Mouse (Mus musculus): Measurements from ENCODE around the gene Pepd. TPM values are rescaled to one million over a fixed set of nuclear protein-coding genes. Genes with fewer than 3 reads are reported as not detected.
A peak's percentile ranks its signal among the peaks of the same experiment; 100 is the strongest.

Gene Pepd
- polyA plus RNA-seq, 1 experiment from 2014 or later: 59.3 TPM

GRCm38 (mm10) chr7:35042759-35043217 lies 130.6 kb downstream of the Pepd start:
- Histone ChIP-seq H3K4me3 (replicated peaks) (no peak overlapping the region), H3K9ac (no peak overlapping the region), H3K4me1 (replicated peaks) (peaks cover 28% of the 10 kb centered on the region), H3K36me3 (replicated peaks) (peaks cover 70% of the 10 kb centered on the region), H3K4me2 (no peak overlapping the region), H3K27ac (replicated peaks) (no peak overlapping the region), H3K27me3 (no peaks in the 10 kb centered on the region), H3K9me3 (replicated peaks) (no peaks in the 10 kb centered on the region)
- 84% methylated on average over 5 of the region's 5 CpGs for WGBS (ENCODE audit: insufficient replicate concordance)
- no peak for ATAC-seq (ENCODE audit: insufficient read depth)

- no peak for ATAC-seq (ENCODE audit: insufficient read depth)
- Histone ChIP-seq H3K27me3 (no peaks in the 10 kb centered on the region), H3K4me2 (no peak overlapping the region), H3K9me3 (replicated peaks) (no peaks in the 10 kb centered on the region), H3K36me3 (replicated peaks) (peaks cover 70% of the 10 kb centered on the region), H3K9ac (no peak overlapping the region), H3K4me3 (replicated peaks) (no peak overlapping the region), H3K4me1 (replicated peaks) (peaks cover 31% of the 10 kb centered on the region), H3K27ac (replicated peaks) (no peak overlapping the region)
- 95% methylated on average over 10 of the region's 10 CpGs for WGBS (ENCODE audit: insufficient replicate concordance)
Observed at GRCm38 (mm10) chr7:35043266-35043817, 131.2 kb downstream of the Pepd start.

GRCm38 (mm10) chr7:35044719-35045118 lies 132.5 kb downstream of the Pepd start:
- peaks cover 31% of the 10 kb centered on the region for H3K4me1 ChIP-seq (replicated peaks)
- WGBS (ENCODE audit: insufficient replicate concordance): 87% methylated on average over 2 of the region's 2 CpGs
- peaks cover 79% of the 10 kb centered on the region for H3K36me3 ChIP-seq (replicated peaks)
- no peaks in the 10 kb centered on the region for H3K27me3 ChIP-seq
- H3K27ac ChIP-seq (replicated peaks): no peak overlapping the region
- H3K9ac ChIP-seq: no peak overlapping the region
- H3K4me3 ChIP-seq (replicated peaks): no peak overlapping the region
- no peak overlapping the region for H3K4me2 ChIP-seq
- ATAC-seq (ENCODE audit: insufficient read depth): no peak
- H3K9me3 ChIP-seq (replicated peaks): no peaks in the 10 kb centered on the region

GRCm38 (mm10) chr7:35046091-35046490 lies 133.9 kb downstream of the Pepd start:
- peaks cover 86% of the 10 kb centered on the region for H3K36me3 ChIP-seq (replicated peaks)
- no peak overlapping the region for H3K4me3 ChIP-seq (replicated peaks)
- no peak for ATAC-seq (ENCODE audit: insufficient read depth)
- H3K27ac ChIP-seq (replicated peaks): no peak overlapping the region
- H3K4me2 ChIP-seq: no peak overlapping the region
- H3K27me3 ChIP-seq: no peaks in the 10 kb centered on the region
- H3K9ac ChIP-seq: no peak overlapping the region
- peaks cover 29% of the 10 kb centered on the region for H3K4me1 ChIP-seq (replicated peaks)
- no peaks in the 10 kb centered on the region for H3K9me3 ChIP-seq (replicated peaks)
- WGBS (ENCODE audit: insufficient replicate concordance): 58% methylated on average over 4 of the region's 4 CpGs

DNA sequence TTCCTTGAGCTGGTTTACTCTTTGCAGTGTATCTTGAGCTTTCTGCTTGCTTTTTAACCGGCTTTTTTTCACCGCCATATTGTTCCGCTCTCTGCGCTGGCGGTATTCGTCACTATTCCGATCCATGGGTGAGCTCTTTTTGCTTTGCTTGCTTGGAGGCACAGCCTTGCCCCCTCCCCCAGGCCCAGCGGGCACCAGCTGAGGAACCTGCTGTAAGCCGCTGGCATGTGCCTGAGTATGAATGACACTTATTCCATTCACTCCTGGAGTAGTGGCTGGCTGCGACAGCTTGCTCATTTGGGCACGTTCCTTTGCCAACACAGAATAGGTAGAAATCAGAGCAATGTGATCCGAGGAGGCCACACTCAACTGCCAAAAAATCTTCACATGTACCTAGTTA lies 138.4 kb downstream of the Pepd start:
- no peaks in the 10 kb centered on the region for H3K27me3 ChIP-seq
- peaks cover 40% of the 10 kb centered on the region for H3K4me1 ChIP-seq (replicated peaks)
- WGBS (ENCODE audit: insufficient replicate concordance): 91% methylated on average over 12 of the region's 12 CpGs
- H3K27ac ChIP-seq (replicated peaks): no peak overlapping the region
- no peak for ATAC-seq (ENCODE audit: insufficient read depth)
- H3K9me3 ChIP-seq (replicated peaks): no peaks in the 10 kb centered on the region
- H3K9ac ChIP-seq: no peak overlapping the region
- H3K36me3 ChIP-seq (replicated peaks): peaks cover 59% of the 10 kb centered on the region
- H3K4me3 ChIP-seq (replicated peaks): no peak overlapping the region
- H3K4me2 ChIP-seq: no peak overlapping the region

DNA sequence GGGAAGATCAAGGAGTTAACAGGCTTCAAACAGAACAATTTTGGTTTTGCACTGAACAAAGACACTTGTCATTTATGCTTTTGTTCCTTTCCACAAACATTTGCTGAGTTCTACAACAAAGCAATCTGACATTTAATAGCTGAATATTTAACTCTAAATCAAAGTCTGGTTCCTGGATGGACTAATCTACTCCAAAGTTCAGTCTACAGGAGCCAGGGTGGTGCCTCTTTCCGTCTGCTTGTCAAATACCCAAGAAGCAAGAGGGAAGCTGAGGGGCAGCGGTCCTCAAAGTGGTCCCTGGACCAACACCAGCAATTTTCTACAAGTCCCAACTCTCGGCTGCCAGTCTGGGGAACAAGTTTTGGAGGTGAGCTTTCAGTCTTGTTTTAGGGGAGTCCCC lies 141.0 kb downstream of the Pepd start:
- Histone ChIP-seq H3K27ac (replicated peaks) (no peak overlapping the region), H3K9me3 (replicated peaks) (no peaks in the 10 kb centered on the region), H3K4me2 (no peak overlapping the region), H3K27me3 (no peaks in the 10 kb centered on the region), H3K9ac (no peak overlapping the region), H3K4me1 (replicated peaks) (peaks cover 38% of the 10 kb centered on the region), H3K36me3 (replicated peaks) (peaks cover 33% of the 10 kb centered on the region), H3K4me3 (replicated peaks) (no peak overlapping the region)
- WGBS (ENCODE audit: insufficient replicate concordance): 84% methylated on average over 3 of the region's 3 CpGs
- ATAC-seq (ENCODE audit: insufficient read depth): no peak

DNA sequence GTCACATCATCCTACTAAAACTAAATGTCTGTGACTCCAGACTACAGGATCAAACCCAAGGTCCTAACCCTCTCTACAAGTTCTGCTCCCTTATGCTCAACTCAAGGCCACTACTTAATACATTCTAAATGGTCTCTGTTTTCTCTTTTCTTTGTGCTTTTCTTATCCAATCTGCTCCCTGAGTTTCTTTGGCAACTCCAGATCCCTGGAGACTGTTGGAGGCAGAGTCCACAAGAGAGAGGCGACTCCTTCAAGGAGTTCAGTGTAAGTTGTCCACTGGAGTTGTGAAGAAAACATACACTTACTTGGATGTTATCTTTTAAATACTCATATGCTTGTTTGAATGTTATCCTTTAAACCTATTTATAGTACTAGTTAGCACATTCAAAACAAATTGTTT lies 142.1 kb downstream of the Pepd start:
- Histone ChIP-seq H3K4me3 (replicated peaks) (peak overlapping the region; percentile 93; the same call in 1 of the 2 replicates), H3K4me1 (replicated peaks) (peaks cover 38% of the 10 kb centered on the region)
- WGBS (ENCODE audit: insufficient replicate concordance): 90% methylated on average over 1 of the region's 1 CpGs

GRCm38 (mm10) chr7:35054977-35055618 lies 142.9 kb downstream of the Pepd start:
- Histone ChIP-seq H3K36me3 (replicated peaks) (peaks cover 17% of the 10 kb centered on the region), H3K9ac (peak overlapping the region; percentile 98), H3K27ac (replicated peaks) (peak overlapping the region; percentile 96), H3K9me3 (replicated peaks) (no peaks in the 10 kb centered on the region), H3K27me3 (no peaks in the 10 kb centered on the region), H3K4me2 (peak overlapping the region; percentile 88), H3K4me1 (replicated peaks) (peaks cover 38% of the 10 kb centered on the region), H3K4me3 (replicated peaks) (peak overlapping the region; percentile 93)
- no peak for ATAC-seq (ENCODE audit: insufficient read depth)
- 58% methylated on average over 2 of the region's 2 CpGs for WGBS (ENCODE audit: insufficient replicate concordance)

More for the DNA sequence above, 142.1 kb downstream of the Pepd start:
- no peak for ATAC-seq (ENCODE audit: insufficient read depth)
- no peak overlapping the region for H3K27ac ChIP-seq (replicated peaks)
- H3K4me2 ChIP-seq: peak overlapping the region; percentile 88
- peaks cover 24% of the 10 kb centered on the region for H3K36me3 ChIP-seq (replicated peaks)
- no peaks in the 10 kb centered on the region for H3K9me3 ChIP-seq (replicated peaks)
- H3K27me3 ChIP-seq: no peaks in the 10 kb centered on the region
- H3K9ac ChIP-seq: no peak overlapping the region; the same call in 1 of the 2 replicates

DNA sequence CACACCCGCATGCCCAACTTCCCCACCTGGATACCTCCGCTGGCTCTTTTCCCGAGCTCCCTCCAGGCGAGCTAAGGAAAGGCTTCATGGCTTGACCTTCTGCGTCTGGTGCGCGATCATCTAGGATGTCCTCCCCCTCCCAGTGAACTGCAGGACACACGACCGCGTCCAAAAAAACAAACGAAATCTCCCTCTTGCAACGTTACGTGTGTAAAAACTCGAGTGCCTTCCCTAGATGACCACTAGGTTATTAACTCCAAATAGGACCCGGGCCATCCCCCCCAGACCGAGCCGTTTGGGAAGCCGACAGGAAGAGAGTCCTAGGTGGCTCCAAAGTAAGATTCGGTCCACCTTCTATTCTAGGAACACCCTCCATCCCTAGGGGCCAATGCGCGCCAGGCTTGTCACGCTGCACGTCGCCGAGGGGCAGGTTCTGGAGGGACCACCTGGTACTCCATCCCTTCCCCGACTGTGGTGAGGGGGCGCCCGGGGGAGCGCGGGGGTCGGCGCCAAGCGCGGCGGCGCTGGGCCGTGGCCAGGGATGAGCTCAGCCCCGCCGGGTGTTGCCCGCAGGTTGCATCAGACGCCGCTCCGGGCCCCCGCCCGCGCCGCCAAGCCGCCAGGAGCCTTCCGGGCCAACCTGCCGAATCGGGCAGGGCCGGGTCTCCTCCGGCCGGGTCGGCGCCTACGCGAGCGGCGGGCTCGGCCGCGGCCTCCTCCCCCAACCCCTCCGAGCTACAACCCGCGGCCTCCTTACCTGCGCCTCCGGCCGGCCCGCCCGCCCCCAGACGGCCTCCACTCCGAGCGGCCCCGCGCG lies 143.6 kb downstream of the Pepd start:
- WGBS (ENCODE audit: insufficient replicate concordance): under 1% methylated on average over 70 of the region's 77 CpGs

GRCm38 (mm10) chr7:35056436-35056864 lies 144.3 kb downstream of the Pepd start, which contains the start of gene Cebpg:
TSS of gene Cebpg (minus strand) at chr7:35056573.
- Histone ChIP-seq H3K4me3 (replicated peaks) (peak within 1 kb of the TSS; percentile 93), H3K36me3 (replicated peaks) (0 out of 2 replicates have a peak, but pooled peaks cover 6% of the 10 kb centered on the region), H3K4me1 (replicated peaks) (peaks cover 38% of the 10 kb centered on the region), H3K9me3 (replicated peaks) (no peaks in the 10 kb centered on the region), H3K27me3 (no peaks in the 10 kb centered on the region), H3K27ac (replicated peaks) (peak within 1 kb of the TSS; percentile 96), H3K9ac (peak within 1 kb of the TSS; percentile 98), H3K4me2 (peak within 1 kb of the TSS; percentile 88)
- ATAC-seq (ENCODE audit: insufficient read depth): peak; percentile 94
- under 1% methylated on average over 52 of the region's 53 CpGs for WGBS (ENCODE audit: insufficient replicate concordance)

More for the DNA sequence above, 143.6 kb downstream of the Pepd start:
- peak overlapping the region; percentile 88 for H3K4me2 ChIP-seq
- ATAC-seq (ENCODE audit: insufficient read depth): peak; percentile 73
- peaks cover 38% of the 10 kb centered on the region for H3K4me1 ChIP-seq (replicated peaks)
- H3K9me3 ChIP-seq (replicated peaks): no peaks in the 10 kb centered on the region
- H3K4me3 ChIP-seq (replicated peaks): peak overlapping the region; percentile 93
- no peaks in the 10 kb centered on the region for H3K27me3 ChIP-seq
- H3K9ac ChIP-seq: peak overlapping the region; percentile 98
- H3K36me3 ChIP-seq (replicated peaks): peaks cover 9% of the 10 kb centered on the region; the same call in 1 of the 2 replicates
- H3K27ac ChIP-seq (replicated peaks): peak overlapping the region; percentile 96

- ATAC-seq (ENCODE audit: insufficient read depth): no peak
Observed at GRCm38 (mm10) chr7:35056999-35057398, 144.8 kb downstream of the Pepd start.

More at GRCm38 (mm10) chr7:35056999-35057398, 144.8 kb downstream of the Pepd start:
- Histone ChIP-seq H3K4me1 (replicated peaks) (peaks cover 38% of the 10 kb centered on the region), H3K9me3 (replicated peaks) (no peaks in the 10 kb centered on the region), H3K36me3 (replicated peaks) (0 out of 2 replicates have a peak, but pooled peaks cover 6% of the 10 kb centered on the region), H3K9ac (peak overlapping the region; percentile 65), H3K27me3 (no peaks in the 10 kb centered on the region), H3K4me3 (replicated peaks) (peak overlapping the region; percentile 93), H3K4me2 (peak overlapping the region; percentile 88), H3K27ac (replicated peaks) (peak overlapping the region; percentile 87)
- 3% methylated on average over 10 of the region's 10 CpGs for WGBS (ENCODE audit: insufficient replicate concordance)

Data from liver, embryonic 15.5 days (tissue).